Mouse (Mus musculus) intestine, postnatal 0 days (tissue): ENCODE data around the gene Elp4. TPM values are rescaled to one million over a fixed set of nuclear protein-coding genes. Genes with fewer than 3 reads are reported as not detected.

Experiments used
- ATAC-seq: fragments of 200-750 bp; cut with Nextera tagmentation; 2 replicates; pipeline ENCODE4 v1.8.0; 2017; ENCODE audit warnings: mild to moderate bottlenecking, moderate TSS enrichment, moderate library complexity
- H3K27ac ChIP-seq: fragments of 300-500 bp; sonication (generic); 2 replicates; pipeline ENCODE4 v1.5.1; 2014; ENCODE audit warnings: mild to moderate bottlenecking, low read depth, low read length, moderate library complexity
- H3K27me3 ChIP-seq: fragments of 300-500 bp; sonication (generic); replicated peaks from 2 replicates; pipeline ENCODE4 v1.6.1; 2014; ENCODE audit warnings: low read length, mixed read lengths; ENCODE audit not compliant: control insufficient read depth, insufficient read depth
- H3K36me3 ChIP-seq: fragments of 300-500 bp; sonication (generic); 2 replicates; pipeline ENCODE4 v1.6.1; 2014; ENCODE audit warnings: mild to moderate bottlenecking, moderate library complexity; ENCODE audit not compliant: control insufficient read depth, insufficient read depth
- H3K4me1 ChIP-seq: fragments of 300-500 bp; sonication (generic); replicated peaks from 2 replicates; pipeline ENCODE4 v1.6.1; 2014; ENCODE audit warnings: antibody characterized with exemption, low read length, mixed read lengths; ENCODE audit not compliant: control insufficient read depth, insufficient read depth
- H3K4me2 ChIP-seq: fragments of 300-500 bp; sonication (generic); replicated peaks from 2 replicates; pipeline ENCODE4 v1.6.1; 2014; ENCODE audit warnings: low read depth, mild to moderate bottlenecking, moderate library complexity
- H3K4me3 ChIP-seq: fragments of 300-500 bp; sonication (generic); 2 replicates; pipeline ENCODE4 v1.5.1; 2014; ENCODE audit warnings: low read depth, low read length
- H3K9ac ChIP-seq: fragments of 300-500 bp; sonication (generic); 2 replicates; pipeline ENCODE4 v1.6.1; 2014; ENCODE audit warnings: mild to moderate bottlenecking, low read depth, low read length
- H3K9me3 ChIP-seq: fragments of 300-500 bp; sonication (generic); 2 replicates; pipeline ENCODE4 v1.6.1; 2016; ENCODE audit warnings: mixed run types; ENCODE audit not compliant: control insufficient read depth
- CTCF ChIP-seq: sonication (generic); IDR thresholded peaks from 2 replicates; pipeline ENCODE4 v1.5.1; 2016; ENCODE audit warnings: low read depth, mild to moderate bottlenecking, control low read depth, antibody characterized with exemption, moderate library complexity
- WGBS: fragments of 180-500 bp; shearing (Covaris S2); extraction: QIAGEN DNeasy Blood & Tissue Kit; methylation state at CpG from one replicate; pipeline ENCODE4 v1.1.7; 2014; 5-methylcytosine and 5-hydroxymethylcytosine counted together
- polyA plus RNA-seq: library from polyadenylated mRNA; unstranded; fragments of >200 nt; fragmentation: Nextera tagmentation; extraction: Ambion mirVana; gene quantifications from 2 replicates; pipeline ENCODE4 v1.2.1, GENCODE M21; 2015

Elp4 gene
- polyA plus RNA-seq, 1 experiment from 2014 or later: 11.2 TPM

DNA sequence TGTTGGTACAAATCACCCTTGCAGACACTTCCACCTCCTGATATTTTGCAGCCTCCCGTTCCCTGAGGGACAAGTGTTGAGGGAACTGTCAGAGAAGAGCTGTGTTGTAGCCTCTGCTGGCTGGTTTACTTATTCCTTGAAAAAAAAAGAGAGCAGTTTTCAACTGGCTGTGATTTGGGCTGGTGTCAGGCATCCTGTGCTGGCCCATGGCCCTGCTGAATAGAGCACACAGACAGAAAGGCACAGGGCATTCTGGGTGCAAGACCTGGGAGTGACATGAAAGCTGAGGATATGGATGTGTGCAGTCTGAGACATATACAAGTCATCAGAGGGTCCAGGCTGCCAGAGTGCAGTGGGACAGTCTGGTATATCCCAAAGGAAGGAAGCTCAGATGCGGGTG, 205.7 kb downstream of the Elp4 start:
- ATAC-seq: no peak
- Histone ChIP-seq H3K9me3 (no peaks in the 10 kb centered on the region), H3K36me3 (no peaks in the 10 kb centered on the region; the same call in 1 of the 2 replicates), H3K9ac (no peak overlapping the region), H3K4me2 (no peak overlapping the region), H3K27me3 (0 out of 2 replicates have a peak, but pooled peaks cover 3% of the 10 kb centered on the region), H3K4me3 (no peak overlapping the region), H3K27ac (no peak overlapping the region), H3K4me1 (no peaks in the 10 kb centered on the region)
- 78% methylated on average over 2 of the region's 2 CpGs for WGBS
- TF ChIP-seq CTCF: no peak

GRCm38 (mm10) chr2:105697741-105698140, 206.6 kb downstream of the Elp4 start:
- Histone ChIP-seq H3K27me3 (peaks cover 10% of the 10 kb centered on the region), H3K4me1 (no peaks in the 10 kb centered on the region), H3K4me3 (no peak overlapping the region), H3K4me2 (no peak overlapping the region), H3K9me3 (no peaks in the 10 kb centered on the region), H3K27ac (no peak overlapping the region), H3K36me3 (no peaks in the 10 kb centered on the region; the same call in 1 of the 2 replicates), H3K9ac (no peak overlapping the region)
- WGBS: 80% methylated on average over 5 of the region's 5 CpGs
- TF ChIP-seq CTCF: no peak
- no peak for ATAC-seq

DNA sequence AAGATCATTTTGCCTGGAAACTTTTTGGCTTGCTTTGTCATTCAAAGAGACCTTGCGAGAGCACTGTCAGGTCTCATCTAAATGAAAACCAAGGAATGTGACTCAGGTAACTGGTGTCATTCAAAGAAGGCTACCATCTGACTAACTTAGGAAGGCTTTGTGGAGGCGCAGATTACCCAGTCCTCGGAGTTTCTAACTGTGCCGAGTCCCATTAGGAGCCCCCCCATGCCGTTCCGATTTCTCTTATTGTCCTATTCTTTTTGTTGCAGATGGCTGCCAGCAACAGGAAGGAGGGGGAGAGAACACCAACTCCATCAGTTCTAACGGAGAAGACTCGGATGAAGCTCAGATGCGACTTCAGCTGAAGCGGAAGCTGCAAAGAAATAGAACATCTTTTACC, 213.1 kb downstream of the Elp4 start:
- H3K27ac ChIP-seq: no peak overlapping the region

GRCm38 (mm10) chr2:105689771-105690639, 214.4 kb downstream of the Elp4 start:
- no peak overlapping the region for H3K4me3 ChIP-seq
- H3K4me2 ChIP-seq: no peak overlapping the region
- no peak for TF ChIP-seq CTCF
- no peaks in the 10 kb centered on the region for H3K9me3 ChIP-seq
- 4% methylated on average over 28 of the region's 28 CpGs for WGBS
- H3K27me3 ChIP-seq: peaks cover 85% of the 10 kb centered on the region
- no peaks in the 10 kb centered on the region for H3K4me1 ChIP-seq
- ATAC-seq: no peak
- H3K9ac ChIP-seq: no peak overlapping the region
- no peak overlapping the region for H3K27ac ChIP-seq
- H3K36me3 ChIP-seq: no peaks in the 10 kb centered on the region

More for the DNA sequence above, 213.1 kb downstream of the Elp4 start:
- 8% methylated on average over 10 of the region's 10 CpGs for WGBS
- H3K27me3 ChIP-seq: peaks cover 72% of the 10 kb centered on the region
- no peaks in the 10 kb centered on the region for H3K9me3 ChIP-seq
- H3K36me3 ChIP-seq: no peaks in the 10 kb centered on the region
- ATAC-seq: no peak
- H3K9ac ChIP-seq: no peak overlapping the region
- H3K4me3 ChIP-seq: no peak overlapping the region
- no peak for TF ChIP-seq CTCF
- H3K4me2 ChIP-seq: no peak overlapping the region
- no peaks in the 10 kb centered on the region for H3K4me1 ChIP-seq

- Histone ChIP-seq H3K36me3 (no peaks in the 10 kb centered on the region), H3K27ac (no peak overlapping the region), H3K4me2 (no peak overlapping the region), H3K27me3 (peaks cover 91% of the 10 kb centered on the region), H3K4me3 (no peak overlapping the region), H3K4me1 (no peaks in the 10 kb centered on the region), H3K9me3 (no peaks in the 10 kb centered on the region), H3K9ac (no peak overlapping the region)
- no peak for TF ChIP-seq CTCF
- ATAC-seq: no peak
- 2% methylated on average over 15 of the region's 15 CpGs for WGBS
Measured at GRCm38 (mm10) chr2:105689304-105689770, 215.0 kb downstream of the Elp4 start.

- no peak for TF ChIP-seq CTCF
- Histone ChIP-seq H3K9me3 (no peaks in the 10 kb centered on the region), H3K27me3 (peaks cover 96% of the 10 kb centered on the region), H3K27ac (no peak overlapping the region), H3K4me3 (peak overlapping the region; percentile 16), H3K36me3 (no peaks in the 10 kb centered on the region), H3K4me1 (no peaks in the 10 kb centered on the region), H3K9ac (no peak overlapping the region), H3K4me2 (peak overlapping the region; percentile 35)
- WGBS: 3% methylated on average over 25 of the region's 25 CpGs
- ATAC-seq: no peak
Measured at GRCm38 (mm10) chr2:105688436-105689303, 215.7 kb downstream of the Elp4 start.
